Mouse (Mus musculus): ENCODE data around the gene Polrmt. TPM values are rescaled to one million over a fixed set of nuclear protein-coding genes. Genes with fewer than 3 reads are reported as not detected.
"Not testable (repeated sequence)": the region's sequence is repeated elsewhere in the genome, so short reads cannot be mapped to it uniquely, and the experiment has no call there.

Gene Polrmt
- total RNA-seq, 2 experiments from 2014 or later: 42.1 to 45.7 TPM

GRCm38 (mm10) chr10:79716254-79716987 lies 30.0 kb downstream of the Polrmt start, which contains the start of gene Hcn2:
Gene Hcn2, plus strand, starts transcription at chr10:79716634.
- no peak for DNase-seq (ENCODE audit: low spot score in 2 of 2)
- intact Hi-C loops (cut with DNase I): no loop called here

GRCm38 (mm10) chr10:79714996-79715395 lies 31.4 kb downstream of the Polrmt start:
- no peak for DNase-seq (ENCODE audit: low spot score in 2 of 2)

GRCm38 (mm10) chr10:79713163-79713562 lies 33.2 kb downstream of the Polrmt start:
- DNase-seq (ENCODE audit: low spot score in 2 of 2): no peak
- intact Hi-C loops (cut with DNase I): no loop called here

More at GRCm38 (mm10) chr10:79714996-79715395, 31.4 kb downstream of the Polrmt start:
- intact Hi-C loops (cut with DNase I): no loop called here

GRCm38 (mm10) chr10:79712499-79713126 lies 33.8 kb downstream of the Polrmt start:
- intact Hi-C loops (cut with DNase I): no loop called here
- DNase-seq (ENCODE audit: low spot score in 2 of 2): peak; percentile 73 to 84

GRCm38 (mm10) chr10:79712029-79712428 lies 34.4 kb downstream of the Polrmt start:
- intact Hi-C loops (cut with DNase I): no loop called here
- no peak for DNase-seq (ENCODE audit: low spot score in 2 of 2)

- intact Hi-C loops (cut with DNase I): no loop called here
- no peak for DNase-seq (ENCODE audit: low spot score in 2 of 2)
Measured at GRCm38 (mm10) chr10:79709307-79709706, 37.1 kb downstream of the Polrmt start.

- intact Hi-C loops (cut with DNase I): no loop called here
- no peak for DNase-seq (ENCODE audit: low spot score in 2 of 2)
Measured at GRCm38 (mm10) chr10:79708668-79709067, 37.7 kb downstream of the Polrmt start.

- DNase-seq (ENCODE audit: low spot score in 2 of 2): no peak
- intact Hi-C loops (cut with DNase I): no loop called here
Measured at GRCm38 (mm10) chr10:79707759-79708158, 38.6 kb downstream of the Polrmt start.

- DNase-seq (ENCODE audit: low spot score in 2 of 2): no peak
Measured at GRCm38 (mm10) chr10:79707162-79707561, 39.2 kb downstream of the Polrmt start.

GRCm38 (mm10) chr10:79706406-79707094 lies 39.8 kb downstream of the Polrmt start:
- DNase-seq (ENCODE audit: low spot score in 2 of 2): no peak
- intact Hi-C loops (cut with DNase I): no loop called here

More at GRCm38 (mm10) chr10:79707162-79707561, 39.2 kb downstream of the Polrmt start:
- intact Hi-C loops (cut with DNase I): no loop called here

- no peak for DNase-seq (ENCODE audit: low spot score in 2 of 2)
- intact Hi-C loops (cut with DNase I): no loop called here
Measured at GRCm38 (mm10) chr10:79705951-79706350, 40.4 kb downstream of the Polrmt start.

GRCm38 (mm10) chr10:79704970-79705360 lies 41.4 kb downstream of the Polrmt start:
- intact Hi-C loops (cut with DNase I): loop anchor here (1.0 kb wide), 1 partner anchor 62 kb away; no protein-coding TSS in a partner anchor
- DNase-seq (ENCODE audit: low spot score in 2 of 2): no peak

GRCm38 (mm10) chr10:79704065-79704969 lies 42.1 kb downstream of the Polrmt start, which contains the start of gene Bsg:
Gene Bsg, plus strand, starts transcription at chr10:79704491.
- peak; percentile 99 for DNase-seq (ENCODE audit: low spot score in 2 of 2)
- intact Hi-C loops (cut with DNase I): loop anchor here (1.0 kb wide), 1 partner anchor 63 kb away; no protein-coding TSS in a partner anchor

GRCm38 (mm10) chr10:79703541-79703940 lies 42.8 kb downstream of the Polrmt start:
- DNase-seq (ENCODE audit: low spot score in 2 of 2): no peak
- intact Hi-C loops (cut with DNase I): no loop called here

- DNase-seq (ENCODE audit: low spot score in 2 of 2); intact Hi-C loops (cut with DNase I): not testable (repeated sequence)
Measured at GRCm38 (mm10) chr10:79702970-79703369, 43.4 kb downstream of the Polrmt start.

GRCm38 (mm10) chr10:79701443-79702129 lies 44.8 kb downstream of the Polrmt start:
- no peak for DNase-seq (ENCODE audit: low spot score in 2 of 2)
- intact Hi-C loops (cut with DNase I): no loop called here

- no peak for DNase-seq (ENCODE audit: low spot score in 2 of 2)
- intact Hi-C loops (cut with DNase I): no loop called here
Measured at GRCm38 (mm10) chr10:79700676-79701075, 45.7 kb downstream of the Polrmt start.

- DNase-seq (ENCODE audit: low spot score in 2 of 2): no peak
Measured at GRCm38 (mm10) chr10:79698459-79698858, 47.9 kb downstream of the Polrmt start.

GRCm38 (mm10) chr10:79697916-79698315 lies 48.5 kb downstream of the Polrmt start:
- DNase-seq (ENCODE audit: low spot score in 2 of 2): no peak
- intact Hi-C loops (cut with DNase I): loop anchor here (5.0 kb wide), 1 partner anchor 89 kb away; no protein-coding TSS in a partner anchor

More at GRCm38 (mm10) chr10:79698459-79698858, 47.9 kb downstream of the Polrmt start:
- intact Hi-C loops (cut with DNase I): loop anchor here (5.0 kb wide), 1 partner anchor 89 kb away; no protein-coding TSS in a partner anchor
